Mouse (Mus musculus): ENCODE measurements around the gene Zbtb38.
A peak's percentile ranks its signal among the peaks of the same experiment; 100 is the strongest.

- no peak for TF ChIP-seq MAX (IDR thresholded peaks at IDR 0.05)
- TF ChIP-seq CEBPB (IDR thresholded peaks at IDR 0.05; ENCODE audit: low read depth): no peak
- TF ChIP-seq CTCF (IDR thresholded peaks at IDR 0.05; ENCODE audit: control insufficient read depth, insufficient read depth, insufficient read length): peak; percentile 11
- TF ChIP-seq MYOG (IDR thresholded peaks at IDR 0.05; ENCODE audit: control insufficient read depth, extremely low read depth, insufficient read length): no peak
These were observed 47.6 kb upstream of the Zbtb38 start for GRCm38 (mm10) chr9:96800131-96800825.
